In genomic region chr19:16437170-16437483, GRCm38 (mm10) we compare ENCODE assay signal across 10 mouse cellular contexts. TPM values are rescaled to one million over a fixed set of nuclear protein-coding genes. Genes with fewer than 3 reads are reported as not detected.
DNase-seq lines count a peak whose midpoint lies in the region; ATAC-seq and TF ChIP-seq lines count a peak whose summit lies in the region.
"Had no signal": no experiment of that assay in that cellular context is flagged by ENCODE, and none has a peak within 500 bp of the region (broad histone marks: within the 10 kb centered on the region; RNA-seq: fewer than 3 reads in every experiment).

No protein-coding gene starts in this region.

- no peaks in the 10 kb centered on the region for H3K36me3 ChIP-seq in midbrain, embryonic 11.5 days (ENCODE audit: control insufficient read depth, insufficient read depth, low read length)
- H3K36me3 ChIP-seq in midbrain, embryonic 14.5 days (ENCODE audit: control insufficient read depth, insufficient read depth, low read length): no peaks in the 10 kb centered on the region
- H3K36me3 ChIP-seq in limb, embryonic 15.5 days: no peaks in the 10 kb centered on the region
- H3K36me3 ChIP-seq in stomach, postnatal 0 days (ENCODE audit: control insufficient read depth, insufficient read depth, low read length): no peaks in the 10 kb centered on the region

- H3K9me3 ChIP-seq in midbrain, embryonic 11.5 days (ENCODE audit: control insufficient read depth, low read length): no peaks in the 10 kb centered on the region
- no peaks in the 10 kb centered on the region for H3K9me3 ChIP-seq in midbrain, embryonic 14.5 days (ENCODE audit: control insufficient read depth, low read length)
- no peaks in the 10 kb centered on the region for H3K9me3 ChIP-seq in limb, embryonic 15.5 days
- no peaks in the 10 kb centered on the region for H3K9me3 ChIP-seq in stomach, postnatal 0 days (ENCODE audit: control insufficient read depth, low read length)

- no peak overlapping the region for H3K27ac ChIP-seq in gastrocnemius, adult 2 months
- H3K27ac ChIP-seq in midbrain, embryonic 11.5 days (ENCODE audit: low read depth, low read length): no peak overlapping the region
- H3K27ac ChIP-seq in midbrain, embryonic 14.5 days (replicated peaks; ENCODE audit: low read depth, low read length): no peak overlapping the region
- H3K27ac ChIP-seq in limb, embryonic 15.5 days: no peak overlapping the region
- H3K27ac ChIP-seq in stomach, postnatal 0 days (replicated peaks): no peak overlapping the region; the same call in 1 of the 2 replicates

- intact Hi-C loops in gastrocnemius, adult 2 months (cut with DNase I): loop anchor here (5.0 kb wide), 2 partner anchors 80 to 120 kb away; no protein-coding TSS in a partner anchor

- H3K4me1 ChIP-seq in midbrain, embryonic 11.5 days (ENCODE audit: control insufficient read depth, insufficient read depth, low read length): peaks cover 19% of the 10 kb centered on the region
- peaks cover 15% of the 10 kb centered on the region; the same call in 1 of the 2 replicates for H3K4me1 ChIP-seq in midbrain, embryonic 14.5 days (ENCODE audit: control insufficient read depth, insufficient read depth, low read length)
- H3K4me1 ChIP-seq in limb, embryonic 15.5 days: peaks cover 31% of the 10 kb centered on the region
- peaks cover 5% of the 10 kb centered on the region; the same call in 1 of the 2 replicates for H3K4me1 ChIP-seq in stomach, postnatal 0 days (replicated peaks; ENCODE audit: control insufficient read depth, insufficient read depth)

- TF ChIP-seq EP300 in stomach, postnatal 0 days (optimal IDR thresholded peaks at IDR 0.05): no peak

- WGBS in midbrain, embryonic 11.5 days: 19% methylated on average over 4 of the region's 4 CpGs
- WGBS in midbrain, embryonic 14.5 days: 22% methylated on average over 4 of the region's 4 CpGs
- WGBS in limb, embryonic 15.5 days: 62% methylated on average over 4 of the region's 4 CpGs
- 81% methylated on average over 4 of the region's 4 CpGs for WGBS in stomach, postnatal 0 days

- DNase-seq in gastrocnemius, adult 2 months: no peak
- DNase-seq in gastrocnemius, postnatal 25 days: no peak
- peak; percentile 88 for DNase-seq in midbrain, embryonic 11.5 days (ENCODE audit: low spot score, missing footprints)
- no peak for DNase-seq in midbrain, embryonic 14.5 days
- no peak for DNase-seq in stomach, postnatal 0 days (ENCODE audit: low spot score)
- no peak for DNase-seq in cerebellum, postnatal 14 days
- no peak for DNase-seq in cerebellum, postnatal 36 days
- DNase-seq: cerebellum, adult 8-10 months; layer of hippocampus, adult 9-11 months had no signal

- ATAC-seq in midbrain, embryonic 11.5 days (ENCODE audit: low FRiP score): peak; percentile 14; the same call in 1 of the 2 replicates
- no peak for ATAC-seq in midbrain, embryonic 14.5 days (ENCODE audit: low FRiP score, low TSS enrichment)
- no peak for ATAC-seq in limb, embryonic 15.5 days (ENCODE audit: insufficient number of reproducible peaks, low FRiP score, low TSS enrichment, low read depth)
- no peak for ATAC-seq in stomach, postnatal 0 days (ENCODE audit: low FRiP score, low TSS enrichment)

- peak overlapping the region; percentile 67 for H3K4me2 ChIP-seq in midbrain, embryonic 11.5 days
- H3K4me2 ChIP-seq in midbrain, embryonic 14.5 days (ENCODE audit: low read length): no peak overlapping the region
- H3K4me2 ChIP-seq in limb, embryonic 15.5 days: peak overlapping the region; percentile 65
- peak overlapping the region; percentile 86 for H3K4me2 ChIP-seq in stomach, postnatal 0 days (replicated peaks; ENCODE audit: low read depth)

- H3K4me3 ChIP-seq in gastrocnemius, adult 2 months: peak overlapping the region; percentile 68
- no peak overlapping the region for H3K4me3 ChIP-seq in midbrain, embryonic 11.5 days (ENCODE audit: low read depth, low read length)
- no peak overlapping the region for H3K4me3 ChIP-seq in midbrain, embryonic 14.5 days (replicated peaks; ENCODE audit: low read depth, low read length)
- H3K4me3 ChIP-seq in limb, embryonic 15.5 days: peak overlapping the region; percentile 41
- H3K4me3 ChIP-seq in stomach, postnatal 0 days (ENCODE audit: low read depth, low read length): peak overlapping the region; percentile 49

- no peak overlapping the region for H3K9ac ChIP-seq in midbrain, embryonic 11.5 days (ENCODE audit: low read length)
- no peak overlapping the region for H3K9ac ChIP-seq in midbrain, embryonic 14.5 days (replicated peaks; ENCODE audit: low read length)
- H3K9ac ChIP-seq in limb, embryonic 15.5 days: no peak overlapping the region
- H3K9ac ChIP-seq in stomach, postnatal 0 days (ENCODE audit: low read length): no peak overlapping the region

- H3K27me3 ChIP-seq in midbrain, embryonic 11.5 days (ENCODE audit: control insufficient read depth, insufficient read depth, low read length): peaks cover 34% of the 10 kb centered on the region
- H3K27me3 ChIP-seq in midbrain, embryonic 14.5 days (ENCODE audit: control insufficient read depth, insufficient read depth, low read length): peaks cover 35% of the 10 kb centered on the region
- peaks cover 43% of the 10 kb centered on the region for H3K27me3 ChIP-seq in limb, embryonic 15.5 days
- H3K27me3 ChIP-seq in stomach, postnatal 0 days (ENCODE audit: control insufficient read depth, insufficient read depth, low read length): no peaks in the 10 kb centered on the region

- TF ChIP-seq CTCF in gastrocnemius, adult 2 months (IDR thresholded peaks at IDR 0.05): no peak
- no peak for TF ChIP-seq CTCF in stomach, postnatal 0 days (IDR thresholded peaks at IDR 0.05; ENCODE audit: low read depth)

RNA-seq across cellular contexts. Expression of gene Gna14, which starts 1.6 kb away (rescaled TPM):
- total RNA-seq in gastrocnemius, adult 2 months (2021): 1 to 10 TPM; 1.5 to 2.0 TPM
- total RNA-seq in gastrocnemius, postnatal 25 days (2021): under 1 TPM; 0.32 to 0.64 TPM
- polyA plus RNA-seq in midbrain, embryonic 11.5 days (2014; fragmentation: Nextera tagmentation; extraction: Ambion mirVana): 0.18 and 0.51 TPM in 2 replicates
- polyA plus RNA-seq in midbrain, embryonic 14.5 days (2014; fragmentation: Nextera tagmentation; extraction: Ambion mirVana): 0.25 and 0.35 TPM in 2 replicates
- polyA plus RNA-seq in limb, embryonic 15.5 days (2015; fragmentation: Nextera tagmentation; extraction: Ambion mirVana): 5.2 and 7.2 TPM in 2 replicates
- 9.0 and 11.7 TPM in 2 replicates for polyA plus RNA-seq in stomach, postnatal 0 days (2015; fragmentation: Nextera tagmentation; extraction: Ambion mirVana)

Comparison
In these comparisons a context has a peak if more than half of its experiments do, and no peak if none do; other contexts are left out.
1. H3K4me3 ChIP-seq: peak in gastrocnemius, adult 2 months (single experiment), limb, embryonic 15.5 days (single experiment) and stomach, postnatal 0 days (single experiment); none in midbrain, embryonic 11.5 days (single experiment) and midbrain, embryonic 14.5 days (single experiment).